Mouse (Mus musculus): ENCODE results near the gene P2rx7. TPM values are rescaled to one million over a fixed set of nuclear protein-coding genes. Genes with fewer than 3 reads are reported as not detected.

P2rx7 gene
- polyA plus RNA-seq, 1 experiment = 18.9 TPM

GRCm38 (mm10) chr5:122707276-122708181 lies 63.8 kb downstream of the P2rx7 start, which contains the start of gene P2rx4:
Gene P2rx4 (plus strand): TSS chr5:122707544.
- H3K4me1 ChIP-seq (ENCODE audit: control insufficient read depth, insufficient read depth, low read length) = no peaks in the 10 kb centered on the region
- H3K27ac ChIP-seq (ENCODE audit: insufficient read depth, low read length) = peak within 1 kb of the TSS; percentile 44
- TF ChIP-seq POLR2A (IDR thresholded peaks at IDR 0.05; ENCODE audit: extremely low read depth, insufficient read depth, low read length) = peak; percentile 78; the same call in 1 of the 2 replicates
- TF ChIP-seq CTCF (IDR thresholded peaks at IDR 0.05; ENCODE audit: extremely low read depth, insufficient read depth, low read length) = no peak
- H3K4me3 ChIP-seq (ENCODE audit: insufficient read depth, low read length) = peak within 1 kb of the TSS; percentile 76

- no peak overlapping the region for H3K4me3 ChIP-seq (ENCODE audit: insufficient read depth, low read length)
- H3K4me1 ChIP-seq (ENCODE audit: control insufficient read depth, insufficient read depth, low read length) = no peaks in the 10 kb centered on the region
- no peak overlapping the region for H3K27ac ChIP-seq (ENCODE audit: insufficient read depth, low read length)
- no peak for TF ChIP-seq POLR2A (IDR thresholded peaks at IDR 0.05; ENCODE audit: extremely low read depth, insufficient read depth, low read length)
- TF ChIP-seq CTCF (IDR thresholded peaks at IDR 0.05; ENCODE audit: extremely low read depth, insufficient read depth, low read length) = no peak
These were observed 65.1 kb downstream of the P2rx7 start for GRCm38 (mm10) chr5:122708819-122709218.

- Histone ChIP-seq H3K4me3 (ENCODE audit: insufficient read depth, low read length) (no peak overlapping the region), H3K27ac (ENCODE audit: insufficient read depth, low read length) (no peak overlapping the region), H3K4me1 (ENCODE audit: control insufficient read depth, insufficient read depth, low read length) (no peaks in the 10 kb centered on the region)
- TF ChIP-seq CTCF (IDR thresholded peaks at IDR 0.05; ENCODE audit: extremely low read depth, insufficient read depth, low read length) (no peak), POLR2A (IDR thresholded peaks at IDR 0.05; ENCODE audit: extremely low read depth, insufficient read depth, low read length) (no peak)
These were observed 72.0 kb downstream of the P2rx7 start for GRCm38 (mm10) chr5:122715723-122716122.

- no peak for TF ChIP-seq CTCF (IDR thresholded peaks at IDR 0.05; ENCODE audit: extremely low read depth, insufficient read depth, low read length)
- TF ChIP-seq POLR2A (IDR thresholded peaks at IDR 0.05; ENCODE audit: extremely low read depth, insufficient read depth, low read length) = no peak
- H3K4me3 ChIP-seq (ENCODE audit: insufficient read depth, low read length) = no peak overlapping the region
- no peak overlapping the region for H3K27ac ChIP-seq (ENCODE audit: insufficient read depth, low read length)
- H3K4me1 ChIP-seq (ENCODE audit: control insufficient read depth, insufficient read depth, low read length) = no peaks in the 10 kb centered on the region
These were observed 73.1 kb downstream of the P2rx7 start for GRCm38 (mm10) chr5:122716793-122717192.

DNA sequence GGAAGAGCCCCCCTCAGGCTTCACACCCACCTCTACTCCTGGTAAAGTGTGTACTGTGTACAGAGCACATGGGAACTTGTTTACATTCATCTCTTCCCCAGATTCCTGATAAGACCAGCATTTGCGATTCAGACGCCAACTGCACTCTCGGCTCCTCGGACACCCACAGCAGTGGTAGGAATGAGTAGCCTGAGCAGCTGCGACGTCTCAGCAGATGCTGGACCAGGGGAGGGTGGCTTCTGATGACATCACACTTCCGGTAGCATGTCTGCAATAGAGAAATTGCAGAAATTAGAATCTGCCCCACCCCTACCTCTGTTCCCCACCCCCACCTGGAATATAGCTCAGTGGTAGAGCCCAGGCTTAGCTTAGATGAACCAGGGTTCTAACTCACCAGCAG lies 74.7 kb downstream of the P2rx7 start:
- no peak for TF ChIP-seq CTCF (IDR thresholded peaks at IDR 0.05; ENCODE audit: extremely low read depth, insufficient read depth, low read length)
- TF ChIP-seq POLR2A (IDR thresholded peaks at IDR 0.05; ENCODE audit: extremely low read depth, insufficient read depth, low read length) = no peak
- Histone ChIP-seq H3K27ac (ENCODE audit: insufficient read depth, low read length) (no peak overlapping the region), H3K4me1 (ENCODE audit: control insufficient read depth, insufficient read depth, low read length) (no peaks in the 10 kb centered on the region), H3K4me3 (ENCODE audit: insufficient read depth, low read length) (no peak overlapping the region)

GRCm38 (mm10) chr5:122719168-122719567 lies 75.5 kb downstream of the P2rx7 start:
- Histone ChIP-seq H3K4me3 (ENCODE audit: insufficient read depth, low read length) (no peak overlapping the region), H3K4me1 (ENCODE audit: control insufficient read depth, insufficient read depth, low read length) (no peaks in the 10 kb centered on the region), H3K27ac (ENCODE audit: insufficient read depth, low read length) (no peak overlapping the region)
- TF ChIP-seq CTCF (IDR thresholded peaks at IDR 0.05; ENCODE audit: extremely low read depth, insufficient read depth, low read length) = no peak
- no peak for TF ChIP-seq POLR2A (IDR thresholded peaks at IDR 0.05; ENCODE audit: extremely low read depth, insufficient read depth, low read length)

GRCm38 (mm10) chr5:122725453-122725852 lies 81.7 kb downstream of the P2rx7 start:
- Histone ChIP-seq H3K4me3 (ENCODE audit: insufficient read depth, low read length) (no peak overlapping the region), H3K4me1 (ENCODE audit: control insufficient read depth, insufficient read depth, low read length) (no peaks in the 10 kb centered on the region; the same call in 1 of the 2 replicates), H3K27ac (ENCODE audit: insufficient read depth, low read length) (no peak overlapping the region)
- TF ChIP-seq POLR2A (IDR thresholded peaks at IDR 0.05; ENCODE audit: extremely low read depth, insufficient read depth, low read length) (no peak), CTCF (IDR thresholded peaks at IDR 0.05; ENCODE audit: extremely low read depth, insufficient read depth, low read length) (no peak)

DNA sequence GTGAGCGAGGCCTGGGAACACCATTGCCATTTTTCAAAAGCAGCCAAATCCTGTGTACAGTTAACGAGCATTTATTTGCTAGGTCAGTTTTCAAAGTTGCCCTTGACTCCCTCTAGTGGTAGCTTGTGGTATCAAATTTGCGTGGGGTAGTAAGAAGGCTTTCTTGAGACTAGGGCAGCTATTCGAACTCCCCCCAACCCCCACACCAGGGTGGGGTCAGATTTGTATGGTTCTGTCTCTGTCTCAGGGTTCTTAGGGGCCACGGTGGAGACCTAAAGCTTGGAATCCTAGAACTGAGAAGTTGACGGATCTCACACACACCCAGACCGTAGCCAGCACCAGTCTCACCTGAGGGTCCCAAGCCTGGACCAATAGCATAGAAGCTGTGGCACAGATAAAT lies 82.4 kb downstream of the P2rx7 start:
- Histone ChIP-seq H3K27ac (ENCODE audit: insufficient read depth, low read length) (no peak overlapping the region), H3K4me3 (ENCODE audit: insufficient read depth, low read length) (no peak overlapping the region), H3K4me1 (ENCODE audit: control insufficient read depth, insufficient read depth, low read length) (no peaks in the 10 kb centered on the region; the same call in 1 of the 2 replicates)
- TF ChIP-seq POLR2A (IDR thresholded peaks at IDR 0.05; ENCODE audit: extremely low read depth, insufficient read depth, low read length) = no peak
- TF ChIP-seq CTCF (IDR thresholded peaks at IDR 0.05; ENCODE audit: extremely low read depth, insufficient read depth, low read length) = peak; percentile 63

- Histone ChIP-seq H3K4me1 (ENCODE audit: control insufficient read depth, insufficient read depth, low read length) (no peaks in the 10 kb centered on the region; the same call in 1 of the 2 replicates), H3K4me3 (ENCODE audit: insufficient read depth, low read length) (no peak overlapping the region), H3K27ac (ENCODE audit: insufficient read depth, low read length) (no peak overlapping the region)
- TF ChIP-seq CTCF (IDR thresholded peaks at IDR 0.05; ENCODE audit: extremely low read depth, insufficient read depth, low read length) = no peak
- TF ChIP-seq POLR2A (IDR thresholded peaks at IDR 0.05; ENCODE audit: extremely low read depth, insufficient read depth, low read length) = no peak
These were observed 82.9 kb downstream of the P2rx7 start for GRCm38 (mm10) chr5:122726595-122726994.

DNA sequence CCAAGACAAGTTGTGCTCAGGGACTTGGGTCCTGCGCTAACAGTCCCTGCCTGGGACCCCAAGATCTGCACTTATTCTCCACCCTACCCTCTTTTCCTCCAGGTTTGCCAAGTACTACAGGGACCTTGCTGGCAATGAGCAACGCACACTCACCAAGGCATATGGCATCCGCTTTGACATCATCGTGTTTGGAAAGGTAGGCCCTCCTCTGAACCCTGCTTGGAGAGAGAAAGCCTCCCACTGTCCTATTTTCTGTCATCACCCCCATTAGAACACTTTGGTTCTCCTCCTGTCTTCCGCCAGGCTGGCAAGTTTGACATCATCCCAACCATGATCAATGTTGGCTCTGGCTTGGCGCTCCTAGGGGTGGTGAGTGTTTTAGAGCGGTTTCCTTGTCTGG lies 83.4 kb downstream of the P2rx7 start:
- Histone ChIP-seq H3K4me3 (ENCODE audit: insufficient read depth, low read length) (no peak overlapping the region), H3K4me1 (ENCODE audit: control insufficient read depth, insufficient read depth, low read length) (no peaks in the 10 kb centered on the region; the same call in 1 of the 2 replicates), H3K27ac (ENCODE audit: insufficient read depth, low read length) (no peak overlapping the region)
- TF ChIP-seq POLR2A (IDR thresholded peaks at IDR 0.05; ENCODE audit: extremely low read depth, insufficient read depth, low read length) (no peak), CTCF (IDR thresholded peaks at IDR 0.05; ENCODE audit: extremely low read depth, insufficient read depth, low read length) (no peak)

Data from cortical plate, adult 2 months (tissue).